Mouse (Mus musculus) lung, postnatal 0 days (tissue): Measurements from ENCODE around the gene Ntrk3.

Source experiments
- CTCF ChIP-seq: IDR thresholded peaks from 2 replicates; pipeline ENCODE4 v1.5.1; 2016; ENCODE audit warnings: antibody characterized with exemption, mild to moderate bottlenecking
- EP300 ChIP-seq: IDR thresholded peaks from 2 replicates; pipeline ENCODE4 v1.6.1; 2016; ENCODE audit warnings: antibody characterized with exemption, mild to moderate bottlenecking, control low read depth

- TF ChIP-seq CTCF (no peak), EP300 (no peak)
Observed at GRCm38 (mm10) chr7:78439361-78440120, 298.3 kb downstream of the Ntrk3 start.
